Comparison of ENCODE assay signal across 17 mouse cellular contexts in the genomic region with DNA sequence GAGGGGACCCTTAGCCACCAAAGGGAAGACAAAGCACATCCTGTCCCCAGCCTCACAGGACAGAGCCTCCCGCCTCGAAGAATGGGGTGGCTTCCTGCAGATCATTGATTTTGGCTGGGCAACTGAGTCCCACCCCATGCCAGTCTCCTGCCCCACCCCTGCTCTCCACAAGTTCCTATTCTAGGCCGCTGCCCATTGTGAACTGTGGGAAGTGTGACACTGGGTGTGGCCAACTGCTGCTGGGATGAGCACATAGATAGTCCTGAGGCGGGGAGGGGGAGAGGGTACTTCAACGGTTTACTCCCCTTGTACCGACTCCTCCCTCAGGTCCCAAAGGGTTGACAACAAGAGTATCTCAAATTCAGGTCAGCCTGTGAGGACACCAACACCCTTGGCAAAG. TPM values are rescaled to one million over a fixed set of nuclear protein-coding genes. Genes with fewer than 3 reads are reported as not detected.
DNase-seq lines count a peak whose midpoint lies in the region; ATAC-seq and TF ChIP-seq lines count a peak whose summit lies in the region.
"Had no signal": no experiment of that assay in that cellular context is flagged by ENCODE, and none has a peak within 500 bp of the region (broad histone marks: within the 10 kb centered on the region; RNA-seq: fewer than 3 reads in every experiment).

No protein-coding gene starts in this region.

- H3K4me2 ChIP-seq in liver, embryonic 12.5 days, result peak overlapping the region; percentile 41
- H3K4me2 ChIP-seq: limb, embryonic 13.5 days had no signal

- no peak for TF ChIP-seq POLR2A in ES-Bruce4 (IDR thresholded peaks at IDR 0.05; ENCODE audit: insufficient read depth, low read length)

- WGBS in liver, embryonic 12.5 days (ENCODE audit: insufficient replicate concordance), result 13% methylated on average over 6 of the region's 6 CpGs

- H3K4me3 ChIP-seq in ES-Bruce4 (ENCODE audit: low read depth, low read length), result no peak overlapping the region
- H3K4me3 ChIP-seq in liver, embryonic 12.5 days, result no peak overlapping the region
- H3K4me3 ChIP-seq: left cerebral cortex, adult 2 months; limb, embryonic 13.5 days had no signal

- intact Hi-C loops in left cerebral cortex, postnatal 14 days (cut with DNase I), result no loop called here

- TF ChIP-seq CTCF in ES-Bruce4 (IDR thresholded peaks at IDR 0.05; ENCODE audit: low read depth, low read length), result no peak

- peak; percentile 71 for ATAC-seq in liver, embryonic 12.5 days

- TF ChIP-seq EP300 in ES-Bruce4 (IDR thresholded peaks at IDR 0.05; ENCODE audit: insufficient read depth, low read depth, low read length), result peak; percentile 40; the same call in 1 of the 2 replicates

- H3K27ac ChIP-seq in ES-Bruce4 (ENCODE audit: insufficient read depth, low read length), result no peak overlapping the region
- peak overlapping the region; percentile 81 for H3K27ac ChIP-seq in liver, embryonic 12.5 days
- H3K27ac ChIP-seq: left cerebral cortex, adult 2 months; limb, embryonic 13.5 days had no signal

- no peak overlapping the region for H3K9ac ChIP-seq in ES-Bruce4 (ENCODE audit: low read depth, poor library complexity, severe bottlenecking)
- H3K9ac ChIP-seq in liver, embryonic 12.5 days, result no peak overlapping the region
- H3K9ac ChIP-seq: forebrain, postnatal 0 days; limb, embryonic 13.5 days had no signal

- H3K4me1 ChIP-seq in ES-Bruce4 (ENCODE audit: control insufficient read depth, insufficient read depth, low read length), result peaks cover 3% of the 10 kb centered on the region
- peaks cover 87% of the 10 kb centered on the region for H3K4me1 ChIP-seq in liver, embryonic 12.5 days

- no peaks in the 10 kb centered on the region for H3K27me3 ChIP-seq in ES-Bruce4 (ENCODE audit: control insufficient read depth, insufficient read depth, low read length, poor library complexity, severe bottlenecking)
- no peaks in the 10 kb centered on the region; the same call in 1 of the 2 replicates for H3K27me3 ChIP-seq in liver, embryonic 12.5 days (replicated peaks)
- H3K27me3 ChIP-seq: limb, embryonic 13.5 days had no signal

- H3K9me3 ChIP-seq in ES-Bruce4 (replicated peaks; ENCODE audit: control insufficient read depth, insufficient read depth, low read length, poor library complexity, severe bottlenecking), result no peaks in the 10 kb centered on the region
- no peaks in the 10 kb centered on the region for H3K9me3 ChIP-seq in liver, embryonic 12.5 days (replicated peaks)
- H3K9me3 ChIP-seq: limb, embryonic 13.5 days had no signal

- H3K36me3 ChIP-seq in ES-Bruce4 (ENCODE audit: control insufficient read depth, insufficient read depth, low read length, poor library complexity, severe bottlenecking), result no peaks in the 10 kb centered on the region
- H3K36me3 ChIP-seq in liver, embryonic 12.5 days, result peaks cover 18% of the 10 kb centered on the region

- DNase-seq in ES-CJ7 (ENCODE audit: low read depth, low spot score), result peak; percentile 64
- DNase-seq in lung, postnatal 36 days, result peak; percentile 87
- no peak for DNase-seq in embryo, embryonic 11 days
- DNase-seq in left cerebral cortex, postnatal 14 days (ENCODE audit: low spot score in 2 of 2), result no peak
- DNase-seq in natural killer cell, adult 2 months (ENCODE audit: low spot score in 2 of 2), result no peak
- DNase-seq: cerebellum, adult 11-12 months; forebrain, postnatal 0 days; gastrocnemius, postnatal 14 days; kidney, adult 9 months; thymus, adult 2 months had no signal

RNA-seq across cellular contexts. Expression of a gene that starts 33.9 kb away (rescaled TPM):
- polyA plus RNA-seq in ES-Bruce4 (2011; ENCODE audit: insufficient read depth, insufficient read length, low read depth, missing spikeins), result 0.99 and 1.3 TPM in 2 replicates
- not detected in 2 replicates for polyA plus RNA-seq in liver, embryonic 12.5 days (2016; fragmentation: Nextera tagmentation; extraction: Ambion mirVana)
- 1 to 10 TPM; 1.1 to 2.2 TPM for total RNA-seq in left cerebral cortex, postnatal 14 days (2021)
- total RNA-seq: adrenal gland, postnatal 4 days; forebrain, postnatal 0 days; gastrocnemius, postnatal 14 days; monocyte, adult 5-6 weeks had no signal
- polyA plus RNA-seq: forebrain, postnatal 0 days; heart, embryonic 16.5 days; limb, embryonic 13.5 days had no signal

RNA-seq across cellular contexts. Expression of a gene that starts 47.6 kb away (rescaled TPM):
- 16.0 and 19.2 TPM in 2 replicates for polyA plus RNA-seq in ES-Bruce4 (2011; ENCODE audit: insufficient read depth, insufficient read length, low read depth, missing spikeins)
- 2.9 and 3.6 TPM in 2 replicates for polyA plus RNA-seq in liver, embryonic 12.5 days (2016; fragmentation: Nextera tagmentation; extraction: Ambion mirVana)
- 100 to 1,000 TPM; 180 to 201 TPM for total RNA-seq in left cerebral cortex, postnatal 14 days (2021)

RNA-seq across cellular contexts. Expression of a gene that starts 55.3 kb away (rescaled TPM):
- 28.0 and 30.7 TPM in 2 replicates for polyA plus RNA-seq in ES-Bruce4 (2011; ENCODE audit: insufficient read depth, insufficient read length, low read depth, missing spikeins)
- polyA plus RNA-seq in liver, embryonic 12.5 days (2016; fragmentation: Nextera tagmentation; extraction: Ambion mirVana), result 0.67 and 1.0 TPM in 2 replicates
- 1 to 10 TPM; 3.6 to 4.1 TPM for total RNA-seq in left cerebral cortex, postnatal 14 days (2021)
- total RNA-seq: gastrocnemius, postnatal 14 days; monocyte, adult 5-6 weeks had no signal

Comparison
In these comparisons a context has a peak if more than half of its experiments do, and no peak if none do; other contexts are left out.
1. DNase-seq: peak in ES-CJ7 (single experiment) and lung, postnatal 36 days (single experiment); none in embryo, embryonic 11 days (single experiment), left cerebral cortex, postnatal 14 days (0 of 2) and natural killer cell, adult 2 months (0 of 2).
2. RNA of a gene that starts 55.3 kb away (polyA plus RNA-seq): 28.0 to 30.7 TPM in ES-Bruce4; 0.67 to 1.0 TPM in liver, embryonic 12.5 days; every median in the first group is over 10 times any median in the second.